Mouse (Mus musculus) brain, embryonic 14.5 days (tissue): ENCODE results near the gene Trmt1.

Experiments
- CTCF ChIP-seq: fragments of 200-500 bp; IDR thresholded peaks from 2 replicates; pipeline ENCODE4 v1.5.1; 2012; ENCODE audit warnings: inconsistent platforms, mild to moderate bottlenecking, moderate library complexity, borderline replicate concordance; ENCODE audit not compliant: insufficient read depth, insufficient read length; ENCODE audit errors: extremely low read depth
- POLR2A ChIP-seq: fragments of 200-500 bp; IDR thresholded peaks from 2 replicates; pipeline ENCODE4 v1.6.1; 2012; ENCODE audit warnings: mild to moderate bottlenecking, inconsistent platforms, borderline replicate concordance; ENCODE audit not compliant: poor library complexity, insufficient read depth, insufficient read length, severe bottlenecking; ENCODE audit errors: extremely low read depth

GRCm38 (mm10) chr8:84716790-84717189 is 30.7 kb downstream of the Trmt1 start:
- TF ChIP-seq POLR2A (no peak), CTCF (no peak)
